Mouse (Mus musculus) cerebellum, postnatal 4 days (tissue): ENCODE data around the gene Stx7.
A peak's percentile ranks its signal among the peaks of the same experiment; 100 is the strongest.

ENCODE experiments used
- DNase-seq, 2 experiments: peaks; one replicate each; pipeline ENCODE4 v3.0.0; 2022; ENCODE audit warnings: low spot score in 2 of 2, mixed read lengths in 1 of 2

Gene Stx7

GRCm38 (mm10) chr10:24167978-24168583 is 19.0 kb downstream of the Stx7 start:
- no peak for DNase-seq

DNA sequence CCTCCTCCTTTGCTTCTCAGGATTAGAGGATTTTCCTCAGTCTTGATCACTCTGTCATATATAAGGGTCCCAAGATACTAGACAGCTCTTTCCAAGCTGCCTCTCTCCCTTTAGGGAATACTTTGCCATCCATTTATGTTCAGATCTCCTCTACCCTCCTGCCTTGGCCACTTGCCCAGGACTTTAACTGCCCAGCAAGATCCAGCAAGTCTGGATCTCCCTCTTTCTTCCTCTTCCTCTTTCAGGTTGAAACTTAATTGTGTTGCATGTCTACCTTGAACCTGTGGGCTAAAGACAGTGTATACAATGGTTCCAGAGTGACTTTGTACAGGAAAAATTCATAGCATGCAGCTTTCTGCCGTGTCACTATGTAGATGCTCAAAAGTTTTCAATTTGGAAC is 19.8 kb downstream of the Stx7 start:
- DNase-seq = no peak

DNA sequence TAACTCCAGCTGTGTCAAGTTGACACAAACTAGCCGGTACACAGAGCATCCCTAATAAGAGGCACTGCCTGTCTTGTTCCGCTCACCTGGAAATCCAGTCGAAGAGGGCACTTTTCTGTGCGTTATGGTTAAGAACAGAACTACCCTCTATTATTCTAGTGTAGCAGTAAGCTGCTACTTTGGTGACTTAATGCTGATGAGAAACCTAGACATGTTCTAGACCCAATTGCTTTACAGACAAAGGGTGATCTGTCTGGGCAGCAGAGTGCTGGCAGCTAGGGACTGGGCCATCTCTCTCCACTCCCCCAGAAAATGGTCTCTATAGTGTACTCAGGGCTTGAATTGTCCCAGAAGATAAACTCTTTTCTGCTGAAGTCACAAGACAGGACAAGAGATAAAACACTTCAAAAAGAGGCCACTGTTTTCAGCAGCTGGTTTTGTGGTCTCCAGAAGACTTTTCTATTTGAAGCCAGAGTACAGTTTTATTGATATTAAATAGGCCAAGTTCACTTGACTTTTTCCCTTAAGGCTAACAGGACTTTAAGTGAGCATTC is 22.9 kb downstream of the Stx7 start:
- no peak for DNase-seq

GRCm38 (mm10) chr10:24173210-24174001 is 24.3 kb downstream of the Stx7 start:
- peak in 1 of 2 experiments; percentile 30 for DNase-seq

DNA sequence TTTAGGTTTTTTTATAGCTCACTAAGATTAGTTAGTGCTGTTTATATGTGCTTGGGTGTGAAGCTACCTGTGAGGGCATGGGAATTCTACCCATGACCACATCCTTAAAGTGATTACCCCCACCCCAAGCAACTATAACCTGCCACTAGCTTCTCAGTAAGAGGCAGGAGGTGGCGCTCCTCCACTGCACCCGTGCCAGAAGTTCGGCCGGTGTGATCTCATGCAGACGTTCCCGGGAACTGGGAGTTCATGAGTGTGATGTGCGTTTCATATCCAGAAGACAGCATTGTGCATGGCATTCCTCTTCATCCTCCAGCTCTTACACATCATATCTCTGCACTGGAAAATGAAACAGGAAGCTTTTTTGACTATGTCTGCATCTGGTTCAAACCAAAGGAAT is 41.3 kb downstream of the Stx7 start:
- no peak for DNase-seq

DNA sequence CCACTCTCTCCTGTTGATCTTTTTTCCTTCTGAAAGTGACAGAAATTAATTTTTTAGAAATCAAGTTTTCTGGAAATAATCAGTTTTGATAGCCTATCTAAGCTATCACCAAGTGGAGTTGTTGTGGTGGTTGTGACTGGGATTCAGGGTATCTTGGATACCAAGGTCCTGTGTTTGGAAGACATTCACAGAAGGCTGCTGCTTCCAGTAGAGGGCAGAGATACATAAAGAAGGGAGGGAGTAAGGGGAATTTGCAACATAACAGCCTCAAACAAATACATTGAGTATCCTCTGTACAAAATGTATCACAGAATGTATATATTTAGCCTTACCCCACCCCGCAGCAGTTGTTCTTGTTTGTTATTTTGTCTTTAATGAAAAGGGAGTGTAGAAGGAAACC is 42.9 kb downstream of the Stx7 start:
- no peak for DNase-seq

GRCm38 (mm10) chr10:24199303-24199702 is 50.2 kb downstream of the Stx7 start:
- DNase-seq = no peak

DNA sequence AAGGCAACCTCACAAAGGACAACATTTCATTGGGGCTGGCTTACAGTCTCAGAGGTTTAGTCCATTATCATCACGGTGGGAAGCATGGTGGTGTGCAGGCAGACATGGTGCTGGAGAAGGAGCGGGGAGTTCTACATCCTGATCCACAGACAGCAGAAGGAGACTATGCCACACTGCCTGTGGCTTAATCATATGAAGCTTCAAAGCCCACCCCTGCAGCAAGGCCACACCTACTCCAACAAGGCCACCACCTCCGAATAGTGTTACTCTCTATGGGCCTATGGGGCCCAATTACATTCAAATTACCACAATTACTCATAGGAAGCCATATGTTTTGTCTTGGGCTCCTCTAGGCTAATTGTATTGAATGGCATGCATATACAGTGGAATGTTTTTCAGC is 51.0 kb downstream of the Stx7 start:
- DNase-seq = no peak

GRCm38 (mm10) chr10:24210075-24210474 is 61.0 kb downstream of the Stx7 start:
- DNase-seq = no peak

DNA sequence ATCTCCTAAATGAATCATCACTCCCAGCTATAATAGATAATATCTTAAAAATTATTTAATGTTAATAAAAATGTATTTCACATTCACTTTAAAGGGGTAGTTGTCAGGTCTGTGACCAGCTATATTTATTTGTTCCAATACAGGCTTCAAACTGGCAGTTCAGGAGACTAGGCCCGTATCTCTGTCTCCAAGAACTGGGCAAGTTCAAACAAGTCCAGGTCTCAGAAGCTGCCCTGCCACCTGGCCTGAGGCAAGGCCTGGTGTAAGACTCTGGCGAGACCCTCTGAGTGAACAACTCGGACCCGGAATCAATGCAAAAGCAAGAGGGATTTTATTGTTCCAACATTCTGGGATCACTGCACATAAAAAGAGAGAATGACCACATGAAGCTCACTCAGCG is 64.2 kb downstream of the Stx7 start:
- no peak for DNase-seq

GRCm38 (mm10) chr10:24217558-24218268 is 68.6 kb downstream of the Stx7 start:
- no peak for DNase-seq

- no peak for DNase-seq
These were observed 71.8 kb downstream of the Stx7 start for GRCm38 (mm10) chr10:24220931-24221330.

DNA sequence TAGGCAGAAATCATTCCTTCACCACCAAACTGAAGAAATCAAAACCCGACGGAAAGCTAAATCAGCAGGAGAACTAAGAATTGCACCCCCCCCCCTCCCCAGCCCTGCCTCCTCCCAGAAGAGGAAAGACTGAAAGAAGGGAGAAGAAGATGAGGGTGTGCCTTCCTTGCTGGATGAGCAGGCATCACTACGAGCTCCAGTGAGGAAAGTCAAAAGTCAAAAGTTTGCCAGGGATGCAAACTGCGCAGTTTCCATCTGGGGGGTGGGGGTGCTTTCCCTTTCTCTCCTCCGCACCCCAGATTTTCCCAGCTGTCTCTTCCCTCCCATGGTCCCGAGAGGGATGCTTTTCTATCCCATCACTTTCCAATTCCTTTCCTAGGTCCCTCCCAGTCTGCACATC is 73.8 kb downstream of the Stx7 start:
- no peak for DNase-seq

DNA sequence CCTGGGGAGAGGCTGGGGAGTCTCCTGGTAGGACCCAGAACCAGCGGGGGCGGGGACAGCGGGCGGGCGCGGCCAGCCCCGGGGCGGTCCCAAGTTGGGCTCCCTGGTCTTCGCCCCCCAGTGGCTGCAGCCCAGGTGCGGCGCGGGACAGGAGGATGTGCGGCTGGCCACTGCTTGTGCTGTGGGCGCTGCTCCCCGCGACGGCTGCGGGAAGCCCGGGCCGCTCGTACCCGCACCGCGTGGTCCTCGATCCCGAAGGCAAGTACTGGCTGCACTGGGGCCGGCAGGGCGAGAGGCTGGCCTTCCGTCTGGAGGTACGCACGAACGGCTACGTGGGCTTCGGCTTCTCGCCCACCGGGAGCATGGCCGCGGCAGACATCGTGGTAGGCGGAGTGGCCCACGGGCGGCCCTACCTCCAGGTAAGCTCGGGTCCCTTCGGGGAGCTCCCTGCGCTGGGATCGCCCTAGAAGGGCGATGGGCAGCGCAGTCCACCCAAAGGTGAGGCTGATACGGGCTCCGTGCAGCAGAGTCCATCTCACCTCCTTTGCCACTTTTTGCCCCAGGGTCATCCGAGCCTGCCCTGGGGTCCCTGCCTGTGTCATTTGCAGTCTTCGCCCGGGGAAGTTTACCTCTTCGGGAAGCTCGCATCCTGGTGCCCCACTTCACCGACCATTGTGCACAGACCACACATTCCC is 74.5 kb downstream of the Stx7 start, which contains the start of gene Moxd1:
TSS of gene Moxd1 (plus strand) at position 69 of the 695 bp plus-strand sequence.
- DNase-seq = peak in 1 of 2 experiments; percentile 6

DNA sequence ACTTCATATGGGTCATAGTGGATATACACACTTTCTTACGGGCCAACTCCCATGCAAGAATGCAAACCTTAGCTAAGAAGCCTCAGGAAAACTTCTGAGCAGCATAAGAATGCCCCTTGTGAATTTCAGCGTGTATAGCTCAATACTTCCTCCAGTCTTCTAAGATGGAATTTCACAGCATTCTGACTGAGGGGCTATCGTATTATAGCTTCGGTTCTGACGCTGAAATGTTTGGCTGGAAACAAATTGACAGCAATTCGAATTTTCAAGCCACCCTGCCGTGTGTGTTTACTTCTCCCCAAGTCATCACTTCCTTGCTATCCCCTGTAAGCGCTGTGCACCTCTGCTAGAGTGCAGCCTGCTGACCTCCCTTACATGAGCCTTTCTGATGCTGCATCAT is 75.5 kb downstream of the Stx7 start:
- DNase-seq = no peak

GRCm38 (mm10) chr10:24228318-24229183 is 79.4 kb downstream of the Stx7 start:
- no peak for DNase-seq

- DNase-seq = no peak
These were observed 83.2 kb downstream of the Stx7 start for GRCm38 (mm10) chr10:24232281-24232680.

GRCm38 (mm10) chr10:24235426-24236283 is 86.6 kb downstream of the Stx7 start:
- DNase-seq = no peak
